Mouse (Mus musculus) hematopoietic stem cell, adult 5-6 weeks (primary cell): Measurements from ENCODE around the gene Gm5129. TPM values are rescaled to one million over a fixed set of nuclear protein-coding genes. Genes with fewer than 3 reads are reported as not detected.
"Not testable (repeated sequence)": the region's sequence is repeated elsewhere in the genome, so short reads cannot be mapped to it uniquely, and the experiment has no call there.

ENCODE experiments used
- ATAC-seq, 2 experiments: fragments of 125-278 bp in 1 of 2; replicated peaks in 1 of 2; 2 replicates each; pipeline ENCODE4 v1.8.0; 2016 to 2017; ENCODE audit warnings: inconsistent platforms in 2 of 2, mild to moderate bottlenecking in 2 of 2, moderate number of reproducible peaks in 2 of 2, low read depth in 1 of 2, moderate TSS enrichment in 1 of 2; ENCODE audit not compliant: low FRiP score in 2 of 2, poor library complexity in 2 of 2, severe bottlenecking in 2 of 2, insufficient read depth in 1 of 2, low TSS enrichment in 1 of 2
- total RNA-seq: library from RNA; stranded (forward); fragments of 172-1452, 232-1000 nt; gene quantifications from 2 replicates; pipeline ENCODE4 v1.2.3, GENCODE M21; 2017

The Gm5129 gene
- 9.4 TPM in 1 of 2 replicates, not detected in the other for total RNA-seq

GRCm38 (mm10) chr5:29735557-29736061, at the start of gene Gm5129, which contains the start of gene Dnajb6:
Gene Gm5129 (minus strand): TSS chr5:29735936.
Gene Dnajb6 (plus strand): TSS chr5:29735688.
- ATAC-seq, result peak; percentile 80 to 90

GRCm38 (mm10) chr5:29784906-29785305, 49.2 kb upstream of the Gm5129 start:
- ATAC-seq, result not testable (repeated sequence)

DNA sequence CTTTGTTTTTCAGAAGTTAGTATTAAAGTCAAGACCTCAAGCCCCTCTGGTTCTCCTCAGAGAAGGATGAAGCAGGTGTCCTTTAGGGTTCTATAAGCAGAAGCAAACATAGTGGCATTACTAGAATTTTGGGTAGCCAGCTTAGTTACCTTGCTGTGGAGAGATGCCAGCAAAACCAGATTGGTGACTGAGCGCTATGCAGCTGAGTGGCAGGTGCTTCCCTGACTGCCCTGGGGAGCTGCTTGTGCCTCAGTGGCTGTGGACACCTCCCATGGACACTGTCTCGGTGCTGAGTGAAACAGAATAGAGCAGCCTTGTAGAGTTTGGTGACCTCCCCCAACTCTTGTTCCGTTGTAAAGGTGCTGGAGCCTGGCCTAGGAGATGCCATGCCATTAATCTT, 46.5 kb upstream of the Gm5129 start:
- no peak for ATAC-seq

GRCm38 (mm10) chr5:29779733-29780132, 44.0 kb upstream of the Gm5129 start:
- ATAC-seq, result not testable (repeated sequence)

- no peak for ATAC-seq
Observed at GRCm38 (mm10) chr5:29778029-29778428, 42.3 kb upstream of the Gm5129 start.

DNA sequence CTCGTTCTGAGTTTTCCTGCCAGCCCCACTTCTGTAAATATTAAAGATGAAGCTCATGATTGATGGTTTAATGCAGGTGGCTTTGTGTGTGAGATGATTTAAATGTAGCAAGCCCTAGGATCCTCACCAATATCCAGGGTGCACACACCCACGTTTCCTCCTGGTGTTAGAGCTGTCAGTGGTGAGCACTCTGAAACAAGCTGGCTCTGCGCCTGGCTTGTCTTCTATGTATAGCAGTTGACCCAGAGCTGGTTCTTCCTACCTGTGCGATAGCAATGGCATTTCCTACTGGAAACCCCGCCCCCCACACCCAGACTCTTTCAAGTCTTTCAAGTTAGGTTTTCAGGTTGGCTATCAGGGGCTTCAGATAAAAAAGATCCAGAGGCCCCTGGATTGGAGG, 39.7 kb upstream of the Gm5129 start:
- ATAC-seq, result no peak

GRCm38 (mm10) chr5:29773460-29774150, 37.9 kb upstream of the Gm5129 start:
- no peak for ATAC-seq

GRCm38 (mm10) chr5:29772651-29773330, 37.1 kb upstream of the Gm5129 start:
- 0 out of 4 replicates have a peak, but pooled peaks of 1 of the 2 experiments have one; percentile 58 for ATAC-seq

DNA sequence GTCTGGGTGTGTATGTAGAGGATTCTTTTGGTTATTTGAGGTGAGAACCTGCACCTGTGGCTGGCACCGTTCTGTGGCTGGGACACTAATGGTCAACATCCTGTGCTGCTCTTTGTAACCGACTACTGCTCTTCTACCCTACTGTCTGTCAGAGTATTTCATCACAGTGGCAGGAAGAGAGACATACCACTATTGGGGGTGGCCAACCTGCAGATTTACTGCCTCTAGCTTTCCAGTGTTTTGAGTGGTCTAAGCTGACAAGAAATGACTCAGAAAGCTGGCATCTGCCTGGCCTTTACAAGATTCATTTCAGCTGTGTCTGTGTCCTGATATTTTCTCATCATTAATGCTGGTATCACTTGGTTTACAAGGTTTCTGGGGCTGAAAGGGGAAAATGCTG, 36.3 kb upstream of the Gm5129 start:
- ATAC-seq, result peak; percentile 32 to 55; a peak in 1 of 4 replicates

GRCm38 (mm10) chr5:29770935-29771334, 35.2 kb upstream of the Gm5129 start:
- no peak for ATAC-seq

GRCm38 (mm10) chr5:29759318-29759717, 23.6 kb upstream of the Gm5129 start:
- ATAC-seq, result no peak

DNA sequence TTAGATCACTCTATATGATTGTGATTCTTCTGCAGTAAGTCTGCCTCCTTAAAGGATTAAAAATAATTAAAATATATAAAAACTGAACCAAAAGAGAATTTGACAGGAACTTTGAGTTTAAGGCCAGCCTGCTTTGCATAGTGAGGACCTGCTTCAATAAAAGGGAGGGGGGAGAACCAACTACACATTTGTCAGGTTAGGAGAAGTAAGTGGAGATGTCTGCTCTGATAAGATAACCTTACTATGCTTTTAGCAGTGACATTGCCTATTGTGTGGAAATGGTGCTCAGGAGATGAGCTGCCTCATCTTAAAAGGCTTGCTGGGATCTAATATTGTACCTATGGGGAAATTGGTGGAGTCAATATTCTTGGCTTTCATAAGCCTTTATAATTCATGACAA, 17.2 kb upstream of the Gm5129 start:
- ATAC-seq, result no peak

GRCm38 (mm10) chr5:29751306-29751705, 15.6 kb upstream of the Gm5129 start:
- no peak for ATAC-seq

GRCm38 (mm10) chr5:29747661-29748060, 11.9 kb upstream of the Gm5129 start:
- peak in 1 of 2 experiments; percentile 25; a peak in 1 of 4 replicates for ATAC-seq

DNA sequence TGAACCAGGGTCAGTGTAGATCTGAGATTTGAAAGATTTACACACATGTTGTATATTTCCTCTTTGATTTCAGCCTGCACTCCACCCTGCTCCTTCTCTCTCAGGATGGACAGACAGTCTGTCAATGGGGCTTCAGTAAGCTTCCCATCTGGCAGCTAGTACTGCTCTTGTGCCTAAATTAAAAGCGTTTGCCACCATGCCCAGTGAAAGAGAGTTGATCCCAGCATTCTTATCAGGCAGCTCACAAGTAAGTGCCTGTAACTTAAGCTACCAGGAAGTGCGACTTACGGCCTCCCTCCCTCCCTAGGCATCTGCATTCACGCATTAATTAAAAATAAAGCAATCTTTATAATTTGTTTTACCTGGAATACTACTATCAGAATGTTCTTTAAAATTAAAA, 5.4 kb upstream of the Gm5129 start:
- ATAC-seq, result no peak

DNA sequence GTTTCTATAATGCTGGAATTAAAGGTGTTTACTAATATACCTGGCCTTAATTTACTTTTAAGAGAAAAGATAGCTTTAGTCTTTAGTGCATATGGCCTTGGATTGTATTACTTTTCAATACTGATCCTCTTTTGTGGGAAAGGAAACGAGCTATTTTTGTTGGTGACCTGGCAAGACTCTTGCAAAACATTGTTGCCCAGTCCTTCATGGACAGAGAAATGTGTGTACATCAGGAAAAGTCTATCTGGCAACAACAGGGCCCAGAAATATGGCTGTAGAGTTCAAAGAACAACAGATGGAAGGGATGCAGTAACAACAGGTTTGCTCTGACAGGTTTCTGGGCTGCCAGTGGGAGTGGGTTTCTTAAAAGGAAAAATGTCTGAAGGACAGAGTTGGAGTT, 4.9 kb upstream of the Gm5129 start:
- no peak for ATAC-seq

- no peak for ATAC-seq
Observed at GRCm38 (mm10) chr5:29738076-29738475, 2.3 kb upstream of the Gm5129 start.

DNA sequence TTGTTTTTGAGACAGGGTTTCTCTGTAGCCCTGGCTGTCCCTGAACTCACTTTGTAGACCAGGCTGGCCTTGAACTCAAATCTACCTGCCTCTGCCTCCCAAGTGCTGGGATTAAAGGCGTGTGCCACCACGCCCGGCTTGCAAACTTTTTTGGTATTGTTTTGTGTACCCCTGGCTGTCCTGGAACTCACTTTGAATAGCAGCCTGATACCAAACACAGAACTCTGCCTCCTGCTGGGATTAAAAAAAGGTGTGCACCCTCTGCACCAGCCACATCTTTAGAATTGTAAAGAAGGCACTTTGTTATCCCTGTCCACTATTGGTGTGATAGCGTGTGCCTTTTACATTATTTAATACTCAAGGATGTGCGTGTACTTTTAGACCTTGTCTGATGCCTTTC, 1.7 kb upstream of the Gm5129 start:
- ATAC-seq, result no peak
